Mouse (Mus musculus) frontal cortex, postnatal 25 days (tissue): Measurements from ENCODE around the gene Esrra.
"Not testable (repeated sequence)": the region's sequence is repeated elsewhere in the genome, so short reads cannot be mapped to it uniquely, and the experiment has no call there.

Source experiments
- DNase-seq, 2 experiments: peaks; one replicate each; pipeline ENCODE4 v3.0.0; 2022; ENCODE audit warnings: low spot score in 2 of 2

The Esrra gene

DNA sequence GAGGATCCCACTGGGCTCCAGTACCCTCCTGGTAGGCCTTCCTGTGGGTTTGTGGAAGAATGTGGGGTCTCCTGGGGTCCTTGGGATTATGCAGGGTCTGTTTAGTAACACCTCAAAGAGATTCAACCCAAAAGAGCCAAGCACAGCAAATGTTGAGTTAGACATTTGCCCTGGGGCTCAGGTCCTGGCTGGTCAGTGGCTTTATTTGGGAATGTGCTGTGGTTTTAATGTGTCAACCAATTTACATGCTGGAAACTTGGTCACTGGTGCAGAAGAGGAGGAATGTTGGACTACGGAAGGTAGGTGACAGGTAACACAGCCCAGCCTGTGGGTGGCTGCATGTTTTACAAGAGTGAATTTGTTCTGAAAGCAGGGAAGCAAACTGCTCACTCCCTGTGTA is 18.6 kb downstream of the Esrra start:
- no peak for DNase-seq

DNA sequence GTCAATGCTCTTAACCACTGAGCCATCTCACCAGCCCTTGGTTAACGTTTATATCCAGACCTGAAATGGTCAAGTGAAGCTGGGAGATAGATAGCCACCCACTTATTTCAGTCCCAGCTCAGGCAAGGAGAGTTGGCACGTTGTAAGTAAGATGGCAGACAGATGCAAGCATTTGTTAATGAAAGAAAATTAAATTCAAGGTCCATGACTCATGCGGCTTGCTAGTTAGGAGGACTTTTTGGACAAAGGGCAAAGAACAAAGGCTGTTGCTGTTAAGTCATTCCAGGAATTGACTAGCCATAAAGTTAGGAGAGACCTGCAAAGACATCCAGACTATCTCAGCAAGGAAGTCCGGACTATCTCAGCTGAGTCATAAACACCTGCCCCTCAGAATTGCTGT is 22.0 kb downstream of the Esrra start:
- no peak for DNase-seq

DNA sequence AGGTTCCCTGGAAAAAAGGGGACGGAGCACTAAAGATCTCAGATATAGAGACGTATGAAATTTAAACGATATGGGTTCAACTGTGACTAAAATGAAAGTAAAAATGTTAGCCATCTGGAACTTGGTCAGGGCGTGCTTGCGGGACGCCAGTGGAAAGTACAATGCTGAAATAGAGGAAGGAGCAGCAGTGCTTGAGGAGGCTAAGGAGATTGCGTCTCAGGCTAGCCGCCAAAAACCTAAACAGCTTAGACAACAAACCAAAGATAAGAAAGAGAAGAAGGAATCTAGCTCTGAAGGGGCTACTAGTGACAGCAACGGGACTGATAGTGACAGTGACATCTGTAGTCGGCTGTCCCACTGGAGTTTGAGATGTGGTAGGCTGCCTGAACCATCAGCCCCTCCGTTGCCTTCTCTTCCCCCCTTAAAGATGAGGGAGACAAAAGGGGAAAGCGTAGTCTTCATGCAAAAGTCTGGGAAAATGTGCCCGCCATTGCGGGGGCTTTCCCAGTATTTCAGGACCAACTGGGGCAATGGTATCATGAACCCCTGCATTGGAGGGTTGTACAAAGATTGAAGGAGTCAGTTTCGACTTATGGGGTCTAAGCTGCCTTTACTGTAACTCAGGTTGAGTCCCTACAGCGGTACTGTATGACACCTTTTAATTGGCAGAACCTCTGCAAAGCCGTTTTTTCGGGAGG is 25.9 kb downstream of the Esrra start:
- DNase-seq, result not testable (repeated sequence)

DNA sequence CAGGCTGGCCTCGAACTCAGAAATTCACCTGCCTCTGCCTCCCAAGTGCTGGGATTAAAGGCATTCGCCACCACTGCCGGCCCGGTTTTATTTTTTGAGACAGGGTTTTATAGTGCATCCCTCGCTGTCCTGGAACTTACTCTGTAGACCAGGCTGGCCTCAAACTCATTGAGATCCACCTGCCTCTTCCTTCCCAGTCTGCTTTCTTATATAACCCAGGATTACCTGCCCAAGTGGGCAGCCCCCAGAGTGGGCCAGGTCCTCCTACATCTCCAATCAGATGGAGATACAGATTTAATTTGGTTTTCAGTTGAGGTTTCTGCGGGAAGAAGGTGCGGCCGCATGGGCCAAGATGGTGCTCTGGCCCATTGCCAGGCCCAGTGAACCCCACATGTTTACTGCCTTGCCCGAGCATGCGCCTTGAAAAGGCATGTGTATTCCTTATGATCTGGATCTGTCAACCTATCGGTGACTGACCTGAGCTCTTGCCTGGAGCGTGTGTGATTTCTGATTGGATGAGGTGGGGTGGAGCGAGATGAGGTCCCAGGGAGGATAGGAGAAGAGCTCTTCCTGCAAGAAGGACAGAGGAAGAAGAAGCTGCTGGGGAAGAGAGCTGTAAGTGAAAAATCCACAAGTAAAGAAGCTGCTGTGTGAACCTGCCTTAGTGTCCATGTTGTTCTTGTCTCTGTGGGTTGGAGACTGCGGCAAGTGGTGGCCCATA is 27.7 kb downstream of the Esrra start:
- DNase-seq, result no peak

DNA sequence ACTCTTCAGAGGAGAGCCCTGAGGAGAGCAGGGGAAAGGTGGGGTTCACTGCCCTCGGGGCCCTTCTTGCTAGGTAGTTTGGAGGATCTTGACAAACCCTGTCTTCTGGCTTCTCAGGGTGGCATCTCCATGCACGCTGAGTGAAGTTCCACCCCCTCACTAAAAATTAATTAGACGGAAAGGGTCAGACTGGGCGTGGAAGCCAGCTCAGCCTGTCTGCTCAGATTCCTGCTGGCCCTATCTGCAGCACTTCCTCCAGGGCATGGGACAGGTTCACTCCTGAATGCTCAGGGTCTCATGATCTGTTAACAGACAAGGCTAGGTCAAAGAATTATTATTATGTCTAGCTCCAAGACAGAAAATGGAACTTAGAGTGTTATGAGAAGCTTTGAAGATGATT is 29.1 kb downstream of the Esrra start:
- no peak for DNase-seq

DNA sequence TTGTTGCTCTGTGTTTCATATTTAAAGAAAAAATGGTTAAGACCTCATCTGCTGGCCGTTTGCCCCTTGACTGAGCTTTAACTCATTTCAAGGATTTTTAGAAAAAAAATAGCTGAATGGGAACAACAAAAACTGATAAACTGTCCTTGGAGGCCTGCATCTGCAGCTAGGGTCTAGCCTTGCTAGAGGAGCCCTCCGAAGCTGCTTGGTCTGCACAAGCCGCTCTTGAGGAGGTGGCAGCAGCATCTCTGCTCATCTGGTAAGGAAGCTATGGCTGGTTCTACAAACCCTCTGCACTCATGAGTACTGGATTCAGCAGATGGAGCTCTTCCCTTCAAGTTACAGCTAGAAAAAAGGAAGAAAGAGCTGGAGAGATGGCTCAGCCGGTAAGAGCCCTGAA is 43.6 kb downstream of the Esrra start:
- DNase-seq, result no peak

DNA sequence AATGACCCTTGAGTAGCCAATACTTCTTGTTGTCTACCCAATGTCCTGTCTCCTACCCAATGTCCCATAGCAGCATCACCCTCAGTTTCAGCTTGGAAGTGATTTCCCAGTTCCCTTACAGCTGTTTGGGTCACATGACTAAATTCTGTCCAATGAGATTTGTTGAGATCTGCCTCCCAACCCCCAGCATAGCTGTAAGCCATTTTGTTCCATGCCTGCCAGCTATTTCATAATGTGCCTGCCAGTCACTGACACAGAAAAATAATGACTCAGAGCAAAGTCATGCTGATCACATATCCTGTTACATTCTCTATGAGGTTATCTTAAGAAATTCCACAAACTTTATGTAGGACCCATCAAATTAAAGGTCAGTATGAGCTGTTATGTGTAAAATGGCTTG is 44.8 kb downstream of the Esrra start:
- DNase-seq, result no peak

DNA sequence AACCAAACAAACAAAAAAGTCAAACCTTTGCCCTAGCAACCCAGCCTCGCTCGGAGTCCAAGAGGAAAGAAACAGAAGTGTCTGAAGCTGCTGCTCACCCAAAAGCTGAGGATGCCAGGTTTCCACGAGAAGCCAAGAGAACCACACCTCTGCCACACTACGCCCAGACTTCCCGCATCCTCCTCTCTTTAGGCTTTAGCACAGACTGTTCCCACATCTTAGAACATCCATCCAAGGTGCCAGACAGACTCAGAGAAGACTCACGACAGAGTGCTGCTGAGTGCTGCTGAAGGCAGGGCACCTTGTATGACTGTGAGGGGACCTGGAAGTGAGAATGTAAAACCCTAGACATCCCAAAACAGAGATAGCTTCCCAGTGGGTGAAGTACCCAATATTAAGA is 45.8 kb downstream of the Esrra start:
- DNase-seq, result no peak

DNA sequence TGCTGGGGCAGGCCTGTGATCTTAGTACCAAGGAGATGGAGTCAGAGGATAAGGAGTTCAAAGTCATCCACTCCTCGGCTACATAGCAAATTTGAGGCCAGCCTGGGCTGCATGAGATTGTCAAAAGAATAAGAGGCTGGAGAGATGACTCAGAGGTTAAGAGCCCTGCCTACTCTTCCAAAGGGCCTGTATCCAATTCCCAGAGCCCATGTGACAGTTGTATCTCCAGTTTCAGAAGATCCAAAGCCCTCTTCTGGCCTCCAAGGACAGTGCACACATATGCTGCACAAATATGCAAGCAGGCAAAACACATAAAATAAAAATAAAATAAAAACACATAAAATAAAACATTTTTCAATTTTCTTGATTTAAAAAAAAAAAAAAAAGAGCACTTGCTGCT is 47.4 kb downstream of the Esrra start:
- no peak for DNase-seq

DNA sequence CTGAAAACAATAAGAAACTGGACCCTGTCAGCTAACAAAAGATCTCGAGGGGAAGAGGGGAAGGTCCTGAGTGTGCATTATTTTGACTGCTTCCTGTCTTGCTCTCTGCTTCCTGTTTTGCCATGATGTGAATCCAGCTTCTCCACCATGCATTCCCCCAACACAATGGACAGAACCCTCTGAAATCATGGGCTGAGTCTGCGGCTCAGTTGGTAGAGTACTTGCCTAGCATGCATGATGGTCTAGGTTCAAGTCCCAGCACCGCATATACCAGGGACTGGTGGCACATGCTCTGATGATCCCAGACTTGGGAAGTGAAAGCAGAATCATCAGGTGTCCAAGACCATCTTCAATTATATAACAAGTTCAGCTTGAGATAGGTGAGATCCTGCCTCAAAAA is 48.9 kb downstream of the Esrra start:
- DNase-seq, result no peak

DNA sequence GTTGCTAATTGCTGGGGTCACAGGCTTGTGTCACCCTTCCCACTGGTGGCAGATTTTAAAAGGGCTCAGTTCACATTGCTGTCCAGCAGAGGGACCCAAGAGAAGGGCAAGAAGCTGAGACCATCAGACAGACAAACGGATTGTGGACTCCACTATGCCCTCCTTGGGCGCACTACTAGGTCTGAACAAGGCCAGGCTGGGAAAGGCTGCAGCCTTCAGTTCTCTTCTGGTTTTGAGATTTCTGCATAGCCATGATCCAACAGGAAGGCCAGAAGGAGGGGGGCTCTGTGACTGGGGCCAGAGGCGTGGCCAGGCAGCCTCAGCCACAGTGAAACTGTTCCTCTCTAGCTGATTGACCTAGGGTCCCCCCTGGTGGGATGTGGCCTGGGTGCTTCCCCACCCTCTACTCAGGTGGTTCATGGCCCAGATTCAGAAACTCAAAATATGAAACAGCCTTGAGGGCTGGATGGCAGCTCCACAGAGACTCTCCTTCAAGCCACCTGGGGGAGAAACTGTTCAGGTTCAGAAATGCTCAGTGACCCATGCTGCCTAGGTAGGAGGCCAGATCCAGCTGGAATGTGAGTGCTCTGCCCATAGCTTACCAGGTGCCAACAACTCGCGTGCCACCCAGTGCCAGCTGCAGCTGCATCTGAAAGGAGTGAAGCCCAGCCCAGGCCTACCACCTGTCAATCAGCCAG is 49.9 kb downstream of the Esrra start:
- no peak for DNase-seq

DNA sequence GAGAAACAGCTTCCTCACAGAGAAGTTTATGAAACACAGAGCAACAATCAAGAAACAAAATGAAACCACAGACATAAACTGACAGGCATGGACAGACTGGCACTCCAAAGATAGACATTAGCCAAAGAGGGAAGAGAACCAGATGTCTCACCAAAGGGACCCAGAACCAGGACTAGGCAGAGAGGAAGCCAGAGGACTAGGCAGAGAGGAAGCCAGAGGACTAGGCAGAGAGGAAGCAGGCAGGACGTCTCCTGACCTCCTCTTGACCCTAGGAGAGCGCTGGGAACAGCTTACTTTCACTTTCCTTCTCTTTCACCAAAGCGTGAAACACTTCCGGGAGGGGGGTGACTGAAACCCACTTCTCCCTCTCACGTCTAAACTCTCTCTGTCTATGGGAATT is 52.3 kb downstream of the Esrra start:
- DNase-seq, result no peak

DNA sequence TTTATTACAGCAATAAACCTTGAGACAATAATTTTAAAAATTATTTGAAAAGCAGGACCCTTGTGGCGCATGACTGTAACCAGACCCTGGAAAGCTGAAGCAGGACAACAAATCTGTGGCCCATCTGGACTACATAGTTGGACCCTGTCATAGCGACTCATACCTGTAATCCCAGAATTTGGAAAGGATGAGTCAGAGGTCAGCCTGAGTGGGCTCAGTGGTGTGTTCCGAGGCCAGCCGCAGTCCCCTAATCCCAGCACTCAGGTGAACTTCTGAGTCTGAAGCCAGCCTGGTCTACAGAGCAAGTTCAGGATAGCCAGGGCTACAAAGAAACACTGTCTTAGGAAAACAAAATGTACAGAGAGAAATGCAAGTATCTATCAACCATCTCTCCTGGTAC is 60.2 kb downstream of the Esrra start:
- no peak for DNase-seq
